Mouse (Mus musculus) telencephalon, adult 2 months (tissue): ENCODE measurements at regions not wholly inside any gene's neighbourhood (a gene's known extent, or its start where the extent isn't known, plus 50 kb on each side); places are given as distances from the start of the nearest gene placed in this dataset.
"Not testable (repeated sequence)": the region's sequence is repeated elsewhere in the genome, so short reads cannot be mapped to it uniquely, and the experiment has no call there.

Experiments used
- DNase-seq: peaks from one replicate; pipeline ENCODE4 v3.0.0-alpha.2; 2011; ENCODE audit warnings: low read depth, low spot score

GRCm38 (mm10) chr10:99580191-99580590 lies 179.3 kb downstream of the Csl start:
- no peak for DNase-seq

- no peak for DNase-seq
Measured at GRCm38 (mm10) chr10:99581074-99581473, 178.4 kb downstream of the Csl start.

- no peak for DNase-seq
Measured at GRCm38 (mm10) chr10:99584855-99585254, 174.6 kb downstream of the Csl start.

GRCm38 (mm10) chr10:99592220-99592619 lies 167.2 kb downstream of the Csl start:
- DNase-seq, result no peak

GRCm38 (mm10) chr10:99595659-99596058 lies 163.8 kb downstream of the Csl start:
- no peak for DNase-seq

- DNase-seq, result not testable (repeated sequence)
Measured at GRCm38 (mm10) chr10:99599142-99600120, 160.0 kb downstream of the Csl start.

GRCm38 (mm10) chr10:99602331-99602730 lies 157.1 kb downstream of the Csl start:
- DNase-seq, result peak; percentile 69

- DNase-seq, result no peak
Measured at GRCm38 (mm10) chr10:99604172-99604571, 155.3 kb downstream of the Csl start.

GRCm38 (mm10) chr10:99608477-99608876 lies 151.0 kb downstream of the Csl start:
- DNase-seq, result no peak

GRCm38 (mm10) chr10:99609420-99609819 lies 150.0 kb downstream of the Csl start:
- no peak for DNase-seq

GRCm38 (mm10) chr10:99610890-99611289 lies 148.6 kb downstream of the Csl start:
- DNase-seq, result no peak

- no peak for DNase-seq
Measured at GRCm38 (mm10) chr10:99614392-99615249, 144.8 kb downstream of the Csl start.

- no peak for DNase-seq
Measured at GRCm38 (mm10) chr10:99615371-99615770, 144.1 kb downstream of the Csl start.

GRCm38 (mm10) chr10:99615779-99616178 lies 143.7 kb downstream of the Csl start:
- DNase-seq, result peak; percentile 87

GRCm38 (mm10) chr10:99617623-99618022 lies 141.8 kb downstream of the Csl start:
- no peak for DNase-seq

- peak; percentile 53 for DNase-seq
Measured at GRCm38 (mm10) chr10:99619421-99620151, 139.9 kb downstream of the Csl start.

GRCm38 (mm10) chr10:99620489-99620888 lies 139.0 kb downstream of the Csl start:
- DNase-seq, result no peak

GRCm38 (mm10) chr10:99627355-99627754 lies 132.1 kb downstream of the Csl start:
- DNase-seq, result no peak

- DNase-seq, result no peak
Measured at GRCm38 (mm10) chr10:99632250-99632985, 127.0 kb downstream of the Csl start.

- DNase-seq, result no peak
Measured at GRCm38 (mm10) chr10:99635796-99636195, 123.7 kb downstream of the Csl start.

- DNase-seq, result no peak
Measured at GRCm38 (mm10) chr10:99639022-99639421, 120.4 kb downstream of the Csl start.
